Mouse (Mus musculus): ENCODE results near the gene Myo18b.

DNA sequence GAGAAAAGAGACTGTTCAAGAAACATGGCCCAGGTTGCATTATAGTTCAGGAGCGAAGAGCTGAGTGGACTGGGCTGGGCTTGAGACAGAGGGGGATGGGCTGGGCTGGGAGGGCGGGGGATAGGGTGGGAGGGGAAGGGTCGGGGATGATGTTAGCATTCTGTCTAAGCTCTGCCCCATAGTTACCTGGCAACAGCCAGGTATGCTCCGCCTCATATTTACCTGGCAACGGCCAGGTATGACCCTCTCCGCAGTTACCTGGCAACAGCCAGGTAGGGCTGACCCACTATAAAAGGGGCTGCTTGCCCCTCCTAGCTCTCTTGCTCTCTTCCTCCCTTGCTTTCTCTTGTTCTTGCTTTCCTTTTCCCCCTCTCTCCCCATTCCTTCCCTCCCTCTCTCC, 239.4 kb downstream of the Myo18b start:
- TF ChIP-seq POLR2A (IDR thresholded peaks at IDR 0.05; ENCODE audit: borderline replicate concordance, insufficient read depth, low read length) (no peak), CTCF (IDR thresholded peaks at IDR 0.05; ENCODE audit: borderline replicate concordance, insufficient read depth, low read depth, low read length) (no peak)
